Comparison of ENCODE assay signal across 9 mouse cellular contexts in the genomic region with DNA sequence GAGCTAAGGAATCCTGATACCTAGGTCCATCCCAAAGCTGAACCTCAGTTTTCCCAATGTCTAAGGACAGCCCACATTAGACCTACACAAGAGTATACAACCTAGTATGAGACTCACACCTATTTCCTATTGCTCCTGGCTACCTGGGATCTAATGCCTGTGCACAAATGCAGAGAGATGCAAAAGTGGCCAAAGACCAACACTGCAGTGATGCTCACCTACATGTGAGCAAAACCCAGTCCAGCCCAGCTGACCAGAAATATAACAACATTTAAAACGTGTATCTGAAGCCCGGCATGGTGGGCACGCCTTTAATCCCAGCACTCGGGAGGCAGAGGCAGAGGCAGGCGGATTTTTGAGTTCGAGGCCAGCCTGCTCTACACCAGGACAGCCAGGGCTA. TPM values are rescaled to one million over a fixed set of nuclear protein-coding genes. Genes with fewer than 3 reads are reported as not detected.
DNase-seq lines count a peak whose midpoint lies in the region; ATAC-seq and TF ChIP-seq lines count a peak whose summit lies in the region.
"Had no signal": no experiment of that assay in that cellular context is flagged by ENCODE, and none has a peak within 500 bp of the region (broad histone marks: within the 10 kb centered on the region; RNA-seq: fewer than 3 reads in every experiment).

No protein-coding gene starts in this region.

- H3K27me3 ChIP-seq in hindbrain, embryonic 10.5 days (ENCODE audit: insufficient read depth, poor library complexity, severe bottlenecking): peaks cover 9% of the 10 kb centered on the region
- no peaks in the 10 kb centered on the region for H3K27me3 ChIP-seq in hindbrain, embryonic 11.5 days (ENCODE audit: control insufficient read depth, insufficient read depth, low read length)
- H3K27me3 ChIP-seq in intestine, embryonic 15.5 days (replicated peaks): no peaks in the 10 kb centered on the region
- peaks cover 9% of the 10 kb centered on the region; the same call in 1 of the 2 replicates for H3K27me3 ChIP-seq in midbrain, embryonic 16.5 days (ENCODE audit: control insufficient read depth, insufficient read depth, low read depth, low read length)
- no peaks in the 10 kb centered on the region for H3K27me3 ChIP-seq in thymus, adult 2 months (ENCODE audit: control insufficient read depth, insufficient read depth, low read length)

- no peaks in the 10 kb centered on the region for H3K9me3 ChIP-seq in hindbrain, embryonic 10.5 days
- H3K9me3 ChIP-seq in hindbrain, embryonic 11.5 days (ENCODE audit: control insufficient read depth, low read length): no peaks in the 10 kb centered on the region
- H3K9me3 ChIP-seq in intestine, embryonic 15.5 days: no peaks in the 10 kb centered on the region
- H3K9me3 ChIP-seq in midbrain, embryonic 16.5 days (replicated peaks; ENCODE audit: control insufficient read depth, low read length, poor library complexity, severe bottlenecking): no peaks in the 10 kb centered on the region

- H3K27ac ChIP-seq in hindbrain, embryonic 10.5 days: no peak overlapping the region
- no peak overlapping the region for H3K27ac ChIP-seq in hindbrain, embryonic 11.5 days (ENCODE audit: low read depth, low read length)
- H3K27ac ChIP-seq in intestine, embryonic 15.5 days: no peak overlapping the region
- no peak overlapping the region for H3K27ac ChIP-seq in midbrain, embryonic 16.5 days (ENCODE audit: low read length)
- no peak overlapping the region for H3K27ac ChIP-seq in thymus, adult 2 months (ENCODE audit: control insufficient read depth, insufficient read depth, low read length)

- no peak for ATAC-seq in hindbrain, embryonic 11.5 days (ENCODE audit: low FRiP score)
- ATAC-seq in intestine, embryonic 15.5 days: no peak
- no peak for ATAC-seq in midbrain, embryonic 16.5 days
- no peak for ATAC-seq in granulocyte monocyte progenitor cell, adult 5-6 weeks (replicated peaks; ENCODE audit: poor library complexity, severe bottlenecking)

- H3K4me2 ChIP-seq in hindbrain, embryonic 11.5 days (replicated peaks; ENCODE audit: low read depth, low read length): no peak overlapping the region
- H3K4me2 ChIP-seq in intestine, embryonic 15.5 days (replicated peaks): peak overlapping the region; percentile 54
- H3K4me2 ChIP-seq in midbrain, embryonic 16.5 days (ENCODE audit: low read length): peak overlapping the region; percentile 58

- DNase-seq in hindbrain, embryonic 10.5 days (ENCODE audit: low spot score): no peak
- no peak for DNase-seq in hindbrain, embryonic 11.5 days (ENCODE audit: low spot score)
- DNase-seq in brain, adult 2 months (ENCODE audit: low read depth, low spot score): peak; percentile 0
- no peak for DNase-seq in right cerebral cortex, postnatal 4 days
- DNase-seq in thymus, adult 2 months: no peak

- H3K4me1 ChIP-seq in hindbrain, embryonic 10.5 days (replicated peaks): peaks cover 35% of the 10 kb centered on the region
- 0 out of 2 replicates have a peak, but pooled peaks cover 2% of the 10 kb centered on the region for H3K4me1 ChIP-seq in hindbrain, embryonic 11.5 days (replicated peaks; ENCODE audit: control insufficient read depth, insufficient read depth, low read length)
- H3K4me1 ChIP-seq in intestine, embryonic 15.5 days (replicated peaks): peaks cover 12% of the 10 kb centered on the region; the same call in 1 of the 2 replicates
- no peaks in the 10 kb centered on the region for H3K4me1 ChIP-seq in midbrain, embryonic 16.5 days (ENCODE audit: control insufficient read depth, insufficient read depth, low read length)
- peaks cover 11% of the 10 kb centered on the region for H3K4me1 ChIP-seq in thymus, adult 2 months (replicated peaks; ENCODE audit: control insufficient read depth, insufficient read depth, low read length)

- no peaks in the 10 kb centered on the region for H3K36me3 ChIP-seq in hindbrain, embryonic 10.5 days
- no peaks in the 10 kb centered on the region for H3K36me3 ChIP-seq in hindbrain, embryonic 11.5 days (ENCODE audit: control insufficient read depth, insufficient read depth, low read length)
- H3K36me3 ChIP-seq in intestine, embryonic 15.5 days: no peaks in the 10 kb centered on the region
- H3K36me3 ChIP-seq in midbrain, embryonic 16.5 days (ENCODE audit: control insufficient read depth, insufficient read depth, low read length): no peaks in the 10 kb centered on the region
- no peaks in the 10 kb centered on the region for H3K36me3 ChIP-seq in thymus, adult 2 months (ENCODE audit: control insufficient read depth, insufficient read depth, low read length)

- peak overlapping the region; percentile 75 for H3K4me3 ChIP-seq in hindbrain, embryonic 10.5 days
- no peak overlapping the region for H3K4me3 ChIP-seq in hindbrain, embryonic 11.5 days (ENCODE audit: low read depth, low read length)
- peak overlapping the region; percentile 65 for H3K4me3 ChIP-seq in intestine, embryonic 15.5 days (replicated peaks)
- peak overlapping the region; percentile 56 for H3K4me3 ChIP-seq in midbrain, embryonic 16.5 days (ENCODE audit: low read depth, low read length)
- H3K4me3 ChIP-seq in thymus, adult 2 months (ENCODE audit: control insufficient read depth, insufficient read depth, low read length): no peak overlapping the region

- no peak for TF ChIP-seq POLR2A in thymus, adult 2 months (IDR thresholded peaks at IDR 0.05; ENCODE audit: control insufficient read depth, extremely low read depth, insufficient read depth, low read length, poor library complexity)

- no peak for TF ChIP-seq CTCF in thymus, adult 2 months (IDR thresholded peaks at IDR 0.05; ENCODE audit: borderline replicate concordance, control insufficient read depth, extremely low read depth, insufficient read depth, low read length, poor library complexity)

- WGBS in hindbrain, embryonic 10.5 days: 14% methylated on average over 6 of the region's 6 CpGs
- 14% methylated on average over 6 of the region's 6 CpGs for WGBS in hindbrain, embryonic 11.5 days
- WGBS in intestine, embryonic 15.5 days: 21% methylated on average over 6 of the region's 6 CpGs
- WGBS in midbrain, embryonic 16.5 days: 13% methylated on average over 6 of the region's 6 CpGs
- WGBS in thymus, adult 2 months: 64% methylated on average over 6 of the region's 6 CpGs

- no peak overlapping the region for H3K9ac ChIP-seq in hindbrain, embryonic 11.5 days (ENCODE audit: low read depth, low read length)
- no peak overlapping the region for H3K9ac ChIP-seq in intestine, embryonic 15.5 days
- no peak overlapping the region for H3K9ac ChIP-seq in midbrain, embryonic 16.5 days (ENCODE audit: low read depth, low read length)

RNA-seq across cellular contexts. Expression of a gene that starts 18.2 kb away (rescaled TPM):
- polyA plus RNA-seq in hindbrain, embryonic 10.5 days (2016; fragmentation: Nextera tagmentation; extraction: Ambion mirVana): 25.3 and 27.5 TPM in 2 replicates
- 16.1 and 17.4 TPM in 2 replicates for polyA plus RNA-seq in hindbrain, embryonic 11.5 days (2014; fragmentation: Nextera tagmentation; extraction: Ambion mirVana)
- polyA plus RNA-seq in intestine, embryonic 15.5 days (2015; fragmentation: Nextera tagmentation; extraction: Ambion mirVana): 15.2 and 17.7 TPM in 2 replicates
- 16.0 and 17.9 TPM in 2 replicates for polyA plus RNA-seq in midbrain, embryonic 16.5 days (2015; fragmentation: Nextera tagmentation; extraction: Ambion mirVana)
- 23.5 and 24.4 TPM in 2 replicates for polyA plus RNA-seq in thymus, adult 2 months (2012; rRNA removed)
- total RNA-seq in granulocyte monocyte progenitor cell, adult 5-6 weeks (2014; fragmentation: Nextera tagmentation): 4.9 and 6.9 TPM in 2 replicates
- total RNA-seq in granulocyte monocyte progenitor cell, adult 5-6 weeks (2017): 9.7 and 10.7 TPM in 2 replicates

RNA-seq across cellular contexts. Expression of a gene that starts 53.4 kb away (rescaled TPM):
- 22.5 and 23.4 TPM in 2 replicates for polyA plus RNA-seq in hindbrain, embryonic 10.5 days (2016; fragmentation: Nextera tagmentation; extraction: Ambion mirVana)
- 16.5 and 16.7 TPM in 2 replicates for polyA plus RNA-seq in hindbrain, embryonic 11.5 days (2014; fragmentation: Nextera tagmentation; extraction: Ambion mirVana)
- polyA plus RNA-seq in intestine, embryonic 15.5 days (2015; fragmentation: Nextera tagmentation; extraction: Ambion mirVana): 10.4 and 10.5 TPM in 2 replicates
- polyA plus RNA-seq in midbrain, embryonic 16.5 days (2015; fragmentation: Nextera tagmentation; extraction: Ambion mirVana): 28.4 and 29.4 TPM in 2 replicates
- 2.5 and 3.0 TPM in 2 replicates for polyA plus RNA-seq in thymus, adult 2 months (2012; rRNA removed)
- total RNA-seq in granulocyte monocyte progenitor cell, adult 5-6 weeks (2014; fragmentation: Nextera tagmentation): 1.7 and 2.2 TPM in 2 replicates
- total RNA-seq in granulocyte monocyte progenitor cell, adult 5-6 weeks (2017): 0.46 and 0.56 TPM in 2 replicates

RNA-seq across cellular contexts. Expression of a gene that starts 54.8 kb away (rescaled TPM):
- polyA plus RNA-seq in hindbrain, embryonic 10.5 days (2016; fragmentation: Nextera tagmentation; extraction: Ambion mirVana): 0.92 and 0.94 TPM in 2 replicates
- 0.32 and 0.34 TPM in 2 replicates for polyA plus RNA-seq in hindbrain, embryonic 11.5 days (2014; fragmentation: Nextera tagmentation; extraction: Ambion mirVana)
- 0.14 TPM in 1 of 2 replicates, not detected in the other for polyA plus RNA-seq in intestine, embryonic 15.5 days (2015; fragmentation: Nextera tagmentation; extraction: Ambion mirVana)
- not detected in 2 replicates for polyA plus RNA-seq in midbrain, embryonic 16.5 days (2015; fragmentation: Nextera tagmentation; extraction: Ambion mirVana)
- polyA plus RNA-seq in thymus, adult 2 months (2012; rRNA removed): 0.18 and 0.20 TPM in 2 replicates
- not detected in 2 replicates for total RNA-seq in granulocyte monocyte progenitor cell, adult 5-6 weeks (2014; fragmentation: Nextera tagmentation)
- total RNA-seq in granulocyte monocyte progenitor cell, adult 5-6 weeks (2017): not detected in 2 replicates
- polyA plus RNA-seq: spleen, adult 2 months had no signal

Comparison
In these comparisons a context has a peak if more than half of its experiments do, and no peak if none do; other contexts are left out.
1. H3K4me3 ChIP-seq: peak in hindbrain, embryonic 10.5 days (single experiment), intestine, embryonic 15.5 days (single experiment) and midbrain, embryonic 16.5 days (single experiment); none in hindbrain, embryonic 11.5 days (single experiment) and thymus, adult 2 months (single experiment).